13 mouse cellular contexts compared by ENCODE assay signal in the genomic region with DNA sequence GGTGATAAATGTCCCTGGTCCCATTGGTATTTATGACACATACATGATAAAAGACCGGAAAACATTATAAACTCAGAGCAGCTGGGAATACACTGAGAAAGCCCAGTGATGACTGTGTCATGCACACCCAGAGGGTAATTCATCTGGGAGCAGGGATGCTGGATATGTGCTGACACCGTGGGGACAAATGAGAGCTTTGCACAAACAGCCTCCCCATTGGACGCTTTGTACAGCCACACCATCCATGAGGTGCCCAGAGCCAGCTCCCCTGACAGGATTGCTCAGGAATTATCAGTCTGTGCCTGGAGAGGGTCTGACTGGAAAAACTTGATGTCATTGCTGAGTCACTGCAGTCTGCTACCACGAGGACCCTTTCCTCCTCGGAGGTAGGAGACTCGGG.
DNase-seq lines count a peak whose midpoint lies in the region; ATAC-seq and TF ChIP-seq lines count a peak whose summit lies in the region.
"Had no signal": no experiment of that assay in that cellular context is flagged by ENCODE, and none has a peak within 500 bp of the region (broad histone marks: within the 10 kb centered on the region; RNA-seq: fewer than 3 reads in every experiment).

No protein-coding gene starts in this region.

- TF ChIP-seq CTCF in intestine, postnatal 0 days (IDR thresholded peaks at IDR 0.05; ENCODE audit: low read depth): no peak

- peak; percentile 54 for DNase-seq in intestine, embryonic 14.5 days (ENCODE audit: low spot score)
- peak; percentile 5 for DNase-seq in NIH3T3 (ENCODE audit: low read depth)
- no peak for DNase-seq in hindbrain, embryonic 14.5 days (ENCODE audit: low spot score)
- DNase-seq in limb, embryonic 14.5 days (ENCODE audit: low spot score): no peak
- no peak for DNase-seq in gastrocnemius, postnatal 4 days (ENCODE audit: low spot score in 2 of 2)
- DNase-seq in ovary, postnatal 10 days (ENCODE audit: low spot score): no peak
- DNase-seq: gastrocnemius, postnatal 36 days; heart, postnatal 36 days; right cerebral cortex, postnatal 4 days had no signal

- no peak overlapping the region for H3K4me3 ChIP-seq in intestine, embryonic 14.5 days (ENCODE audit: low read depth, low read length)
- no peak overlapping the region for H3K4me3 ChIP-seq in intestine, postnatal 0 days (ENCODE audit: low read depth, low read length)
- no peak overlapping the region for H3K4me3 ChIP-seq in hindbrain, embryonic 14.5 days (replicated peaks; ENCODE audit: low read length)
- H3K4me3 ChIP-seq in limb, embryonic 14.5 days (replicated peaks; ENCODE audit: low read length): no peak overlapping the region
- H3K4me3 ChIP-seq: forebrain, embryonic 13.5 days; limb, embryonic 15.5 days had no signal

- WGBS in intestine, embryonic 14.5 days: 30% methylated on average over 6 of the region's 6 CpGs
- WGBS in intestine, postnatal 0 days: 22% methylated on average over 6 of the region's 6 CpGs
- 56% methylated on average over 6 of the region's 6 CpGs for WGBS in hindbrain, embryonic 14.5 days
- 55% methylated on average over 6 of the region's 6 CpGs for WGBS in limb, embryonic 14.5 days

- no peak overlapping the region for H3K9ac ChIP-seq in intestine, embryonic 14.5 days (ENCODE audit: low read length)
- no peak overlapping the region for H3K9ac ChIP-seq in intestine, postnatal 0 days (ENCODE audit: low read depth, low read length)
- no peak overlapping the region for H3K9ac ChIP-seq in hindbrain, embryonic 14.5 days
- no peak overlapping the region for H3K9ac ChIP-seq in limb, embryonic 14.5 days (ENCODE audit: low read depth, low read length, severe bottlenecking)
- H3K9ac ChIP-seq: forebrain, embryonic 13.5 days; limb, embryonic 15.5 days had no signal

- H3K4me1 ChIP-seq in intestine, embryonic 14.5 days (replicated peaks; ENCODE audit: control insufficient read depth, insufficient read depth, low read length): 0 out of 2 replicates have a peak, but pooled peaks cover 2% of the 10 kb centered on the region
- H3K4me1 ChIP-seq in intestine, postnatal 0 days (replicated peaks; ENCODE audit: control insufficient read depth, insufficient read depth, low read length): no peaks in the 10 kb centered on the region
- no peaks in the 10 kb centered on the region for H3K4me1 ChIP-seq in hindbrain, embryonic 14.5 days (replicated peaks; ENCODE audit: control insufficient read depth, insufficient read depth, low read length)
- H3K4me1 ChIP-seq in limb, embryonic 14.5 days (ENCODE audit: control insufficient read depth, insufficient read depth, low read length): no peaks in the 10 kb centered on the region
- H3K4me1 ChIP-seq: forebrain, embryonic 13.5 days; limb, embryonic 15.5 days had no signal

- 0 out of 2 replicates have a peak, but pooled peaks have one; percentile 75 for ATAC-seq in intestine, embryonic 14.5 days (replicated peaks; ENCODE audit: low FRiP score, low TSS enrichment, low read depth)
- ATAC-seq in intestine, postnatal 0 days: no peak
- peak; percentile 47; the same call in 1 of the 2 replicates for ATAC-seq in hindbrain, embryonic 14.5 days (ENCODE audit: low FRiP score)
- peak; percentile 25; the same call in 1 of the 2 replicates for ATAC-seq in limb, embryonic 14.5 days (ENCODE audit: low FRiP score, low read depth)
- no peak for ATAC-seq in cerebellum, adult (ENCODE audit: insufficient number of reproducible peaks, low FRiP score, low TSS enrichment)
- ATAC-seq: forebrain, embryonic 13.5 days had no signal

- no peak overlapping the region for H3K4me2 ChIP-seq in intestine, embryonic 14.5 days (ENCODE audit: low read length)
- no peak overlapping the region for H3K4me2 ChIP-seq in intestine, postnatal 0 days (replicated peaks; ENCODE audit: low read depth)
- no peak overlapping the region for H3K4me2 ChIP-seq in hindbrain, embryonic 14.5 days (replicated peaks)
- H3K4me2 ChIP-seq in limb, embryonic 14.5 days (replicated peaks; ENCODE audit: low read depth, low read length, severe bottlenecking): no peak overlapping the region
- H3K4me2 ChIP-seq: forebrain, embryonic 13.5 days; limb, embryonic 15.5 days had no signal

- H3K27ac ChIP-seq in intestine, embryonic 14.5 days (ENCODE audit: low read depth): 0 out of 2 replicates have a peak overlapping the region, but pooled peaks have one; percentile 29
- H3K27ac ChIP-seq in intestine, postnatal 0 days (ENCODE audit: low read depth, low read length): no peak overlapping the region
- H3K27ac ChIP-seq in hindbrain, embryonic 14.5 days: 0 out of 2 replicates have a peak overlapping the region, but pooled peaks have one; percentile 11
- no peak overlapping the region for H3K27ac ChIP-seq in limb, embryonic 14.5 days (replicated peaks; ENCODE audit: low read depth, low read length)
- H3K27ac ChIP-seq: forebrain, embryonic 13.5 days; limb, embryonic 15.5 days had no signal

- H3K9me3 ChIP-seq in intestine, embryonic 14.5 days (ENCODE audit: control insufficient read depth, low read length): no peaks in the 10 kb centered on the region
- no peaks in the 10 kb centered on the region for H3K9me3 ChIP-seq in intestine, postnatal 0 days (ENCODE audit: control insufficient read depth)
- H3K9me3 ChIP-seq in hindbrain, embryonic 14.5 days (ENCODE audit: control insufficient read depth, low read length): no peaks in the 10 kb centered on the region
- no peaks in the 10 kb centered on the region for H3K9me3 ChIP-seq in limb, embryonic 14.5 days (ENCODE audit: control insufficient read depth, low read length)
- H3K9me3 ChIP-seq: forebrain, embryonic 13.5 days; limb, embryonic 15.5 days had no signal

- no peak for TF ChIP-seq POLR2A in limb, embryonic 14.5 days (IDR thresholded peaks at IDR 0.05; ENCODE audit: borderline replicate concordance, extremely low read depth, insufficient read depth, insufficient read length)

- 0 out of 2 replicates have a peak, but pooled peaks cover 2% of the 10 kb centered on the region for H3K36me3 ChIP-seq in intestine, embryonic 14.5 days (ENCODE audit: control insufficient read depth, insufficient read depth, low read length)
- no peaks in the 10 kb centered on the region for H3K36me3 ChIP-seq in intestine, postnatal 0 days (ENCODE audit: control insufficient read depth, insufficient read depth)
- H3K36me3 ChIP-seq in hindbrain, embryonic 14.5 days (replicated peaks; ENCODE audit: control insufficient read depth, insufficient read depth): peaks cover 5% of the 10 kb centered on the region; the same call in 1 of the 2 replicates
- 0 out of 2 replicates have a peak, but pooled peaks cover 8% of the 10 kb centered on the region for H3K36me3 ChIP-seq in limb, embryonic 14.5 days (ENCODE audit: control insufficient read depth, insufficient read depth, low read length)

- no peaks in the 10 kb centered on the region for H3K27me3 ChIP-seq in intestine, embryonic 14.5 days (replicated peaks; ENCODE audit: control insufficient read depth, insufficient read depth, low read length)
- H3K27me3 ChIP-seq in intestine, postnatal 0 days (replicated peaks; ENCODE audit: control insufficient read depth, insufficient read depth, low read length): no peaks in the 10 kb centered on the region
- H3K27me3 ChIP-seq in hindbrain, embryonic 14.5 days (ENCODE audit: control insufficient read depth, insufficient read depth, low read length): no peaks in the 10 kb centered on the region
- no peaks in the 10 kb centered on the region for H3K27me3 ChIP-seq in limb, embryonic 14.5 days (ENCODE audit: control insufficient read depth, insufficient read depth, low read length)
- H3K27me3 ChIP-seq: forebrain, embryonic 13.5 days; limb, embryonic 15.5 days had no signal

Comparison
In these comparisons a context has a peak if more than half of its experiments do, and no peak if none do; other contexts are left out.
1. ATAC-seq: peak in intestine, embryonic 14.5 days (single experiment), hindbrain, embryonic 14.5 days (single experiment) and limb, embryonic 14.5 days (single experiment); none in intestine, postnatal 0 days (single experiment) and cerebellum, adult (single experiment).
2. H3K27ac ChIP-seq: peak in intestine, embryonic 14.5 days (single experiment) and hindbrain, embryonic 14.5 days (single experiment); none in intestine, postnatal 0 days (single experiment) and limb, embryonic 14.5 days (single experiment).
3. DNase-seq: peak in intestine, embryonic 14.5 days (single experiment) and NIH3T3 (single experiment); none in hindbrain, embryonic 14.5 days (single experiment), limb, embryonic 14.5 days (single experiment), gastrocnemius, postnatal 4 days (0 of 2) and ovary, postnatal 10 days (single experiment).